Mouse (Mus musculus): Measurements from ENCODE around the gene Foxn1. TPM values are rescaled to one million over a fixed set of nuclear protein-coding genes. Genes with fewer than 3 reads are reported as not detected.
A peak's percentile ranks its signal among the peaks of the same experiment; 100 is the strongest.

Foxn1 gene
- total RNA-seq, 1 experiment = not detected

- Histone ChIP-seq H3K36me3 (ENCODE audit: control insufficient read depth, insufficient read depth, low read length, poor library complexity, severe bottlenecking) (peaks cover 13% of the 10 kb centered on the region; the same call in 1 of the 2 replicates), H3K4me1 (ENCODE audit: control insufficient read depth in 2 of 2, insufficient read depth in 2 of 2, low read length in 2 of 2, poor library complexity in 1 of 2) (peaks cover 0 to 2% of the 10 kb centered on the region in 2 experiments; a peak in 2 of 4 replicates), H3K27ac (ENCODE audit: insufficient read depth, low read depth, low read length, poor library complexity, severe bottlenecking) (no peak overlapping the region), H3K9ac (ENCODE audit: insufficient read depth, low read depth, low read length, poor library complexity, severe bottlenecking) (peak overlapping the region; percentile 75), H3K4me3 (ENCODE audit: insufficient read depth in 1 of 2, low read depth in 1 of 2, low read length in 2 of 2, poor library complexity in 1 of 2, severe bottlenecking in 1 of 2) (peak overlapping the region; percentile 72 to 97), H3K9me3 (ENCODE audit: control insufficient read depth, insufficient read depth, low read depth, low read length) (no peaks in the 10 kb centered on the region)
- no peak for TF ChIP-seq HCFC1 (IDR thresholded peaks at IDR 0.05; ENCODE audit: borderline replicate concordance, insufficient read depth, low read length)
- TF ChIP-seq MAFK (IDR thresholded peaks at IDR 0.05; ENCODE audit: insufficient read depth, low read depth, low read length) = no peak
- no peak for TF ChIP-seq CHD2 (IDR thresholded peaks at IDR 0.05; ENCODE audit: low read depth, low read length)
- TF ChIP-seq ZNF384 (IDR thresholded peaks at IDR 0.05; ENCODE audit: low read depth, low read length) = no peak
- TF ChIP-seq ZC3H11A (IDR thresholded peaks at IDR 0.05; ENCODE audit: borderline replicate concordance, low read depth, low read length) = no peak
- in situ Hi-C loops (cut with MboI; ENCODE audit: low sequenced_read_pairs in 2 of 2, unreplicated experiment in 2 of 2) = no loop called here
- no peak for DNase-seq (ENCODE audit: low read depth, low spot score)
These were observed 57.8 kb downstream of the Foxn1 start for GRCm38 (mm10) chr11:78328512-78329056.

DNA sequence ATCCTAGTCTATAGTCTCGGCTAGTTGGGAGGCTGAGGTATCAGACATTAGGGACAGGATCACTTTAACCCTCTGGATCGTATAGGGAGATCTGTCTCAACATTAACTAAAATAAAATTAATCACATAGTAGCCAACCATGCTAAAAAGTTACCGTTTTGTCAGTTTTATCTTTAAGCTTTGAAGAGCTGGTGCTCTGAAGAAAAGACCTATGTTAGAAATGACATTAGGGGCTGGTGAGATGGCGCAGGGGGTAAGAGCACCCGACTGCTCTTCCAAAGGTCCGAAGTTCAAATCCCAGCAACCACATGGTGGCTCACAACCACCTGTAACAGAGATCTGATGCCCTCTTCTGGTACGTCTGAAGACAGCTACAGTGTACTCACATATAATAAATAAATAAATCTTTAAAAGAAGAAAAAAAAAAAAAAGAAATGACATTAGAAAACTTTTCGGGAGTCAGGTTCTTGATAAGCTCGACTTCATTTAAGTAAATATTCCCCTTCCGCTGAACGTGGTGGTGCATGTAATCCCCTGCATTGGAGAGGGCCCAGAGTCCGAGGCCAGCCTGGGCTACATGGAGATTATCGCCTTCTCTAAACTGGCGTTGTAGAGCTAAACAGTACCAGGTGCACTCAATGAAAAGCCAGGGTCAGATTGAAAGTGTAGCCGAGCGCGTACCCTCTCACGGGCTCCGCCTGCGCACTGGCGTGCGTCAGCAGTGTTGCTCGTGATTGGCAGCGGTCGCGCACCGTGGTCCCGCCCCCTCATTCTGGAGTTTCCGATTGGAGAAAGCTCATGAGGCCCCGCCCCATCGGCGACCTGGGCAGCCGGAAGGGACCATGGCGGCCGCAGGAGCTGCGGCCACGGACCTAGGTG lies 58.5 kb downstream of the Foxn1 start, which contains the start of gene Pigs:
TSS of gene Pigs (plus strand) at position 782 of the 878 bp plus-strand sequence.
- in situ Hi-C loops (cut with MboI; ENCODE audit: low sequenced_read_pairs in 2 of 2, unreplicated experiment in 2 of 2) = no loop called here
- DNase-seq (ENCODE audit: low read depth, low spot score) = peak; percentile 95
- TF ChIP-seq CHD2 (IDR thresholded peaks at IDR 0.05; ENCODE audit: low read depth, low read length) = peak; percentile 57; the same call in 1 of the 2 replicates
- TF ChIP-seq ZC3H11A (IDR thresholded peaks at IDR 0.05; ENCODE audit: borderline replicate concordance, low read depth, low read length) = no peak
- TF ChIP-seq ZNF384 (IDR thresholded peaks at IDR 0.05; ENCODE audit: low read depth, low read length) = 0 out of 2 replicates have a peak, but pooled peaks have one; percentile 9
- TF ChIP-seq MAFK (IDR thresholded peaks at IDR 0.05; ENCODE audit: insufficient read depth, low read depth, low read length) = no peak
- TF ChIP-seq HCFC1 (IDR thresholded peaks at IDR 0.05; ENCODE audit: borderline replicate concordance, insufficient read depth, low read length) = no peak
- peak within 1 kb of the TSS; percentile 72 to 97 for H3K4me3 ChIP-seq (ENCODE audit: insufficient read depth in 1 of 2, low read depth in 1 of 2, low read length in 2 of 2, poor library complexity in 1 of 2, severe bottlenecking in 1 of 2)
- H3K36me3 ChIP-seq (ENCODE audit: control insufficient read depth, insufficient read depth, low read length, poor library complexity, severe bottlenecking) = peaks cover 9% of the 10 kb centered on the region; the same call in 1 of the 2 replicates
- H3K4me1 ChIP-seq (ENCODE audit: control insufficient read depth in 2 of 2, insufficient read depth in 2 of 2, low read length in 2 of 2, poor library complexity in 1 of 2) = peaks cover 0 to 2% of the 10 kb centered on the region in 2 experiments; a peak in 2 of 4 replicates
- no peaks in the 10 kb centered on the region for H3K9me3 ChIP-seq (ENCODE audit: control insufficient read depth, insufficient read depth, low read depth, low read length)
- H3K27ac ChIP-seq (ENCODE audit: insufficient read depth, low read depth, low read length, poor library complexity, severe bottlenecking) = no peak within 1 kb of the TSS
- H3K9ac ChIP-seq (ENCODE audit: insufficient read depth, low read depth, low read length, poor library complexity, severe bottlenecking) = peak within 1 kb of the TSS; percentile 75

DNA sequence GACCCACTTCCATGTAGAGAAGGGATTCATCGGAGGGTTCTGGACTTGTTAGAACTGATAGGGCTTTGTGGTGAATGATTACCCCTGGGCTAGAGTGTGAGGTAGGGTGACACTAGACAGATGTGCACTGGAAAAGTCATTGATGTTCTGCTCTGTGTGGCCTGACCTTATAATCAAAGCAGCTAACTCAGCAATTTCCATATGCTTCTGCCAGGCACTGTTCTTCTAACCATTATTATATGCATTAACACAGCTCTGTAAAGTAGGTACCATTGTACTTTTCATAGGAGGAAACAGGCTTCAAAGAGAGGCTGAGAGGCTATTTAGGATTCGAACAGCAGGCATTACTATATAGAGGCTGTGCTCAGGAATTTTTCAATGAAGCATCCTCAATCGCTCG lies 59.1 kb downstream of the Foxn1 start:
- no peak overlapping the region for H3K4me3 ChIP-seq (ENCODE audit: insufficient read depth in 1 of 2, low read depth in 1 of 2, low read length in 2 of 2, poor library complexity in 1 of 2, severe bottlenecking in 1 of 2)
- no peak for TF ChIP-seq ZNF384 (IDR thresholded peaks at IDR 0.05; ENCODE audit: low read depth, low read length)
- no peak for TF ChIP-seq HCFC1 (IDR thresholded peaks at IDR 0.05; ENCODE audit: borderline replicate concordance, insufficient read depth, low read length)
- peak; percentile 45; the same call in 1 of the 2 replicates for TF ChIP-seq MAFK (IDR thresholded peaks at IDR 0.05; ENCODE audit: insufficient read depth, low read depth, low read length)
- TF ChIP-seq CHD2 (IDR thresholded peaks at IDR 0.05; ENCODE audit: low read depth, low read length) = no peak
- H3K36me3 ChIP-seq (ENCODE audit: control insufficient read depth, insufficient read depth, low read length, poor library complexity, severe bottlenecking) = peaks cover 6% of the 10 kb centered on the region; the same call in 1 of the 2 replicates
- no peak overlapping the region for H3K9ac ChIP-seq (ENCODE audit: insufficient read depth, low read depth, low read length, poor library complexity, severe bottlenecking)
- DNase-seq (ENCODE audit: low read depth, low spot score) = no peak
- no peaks in the 10 kb centered on the region for H3K9me3 ChIP-seq (ENCODE audit: control insufficient read depth, insufficient read depth, low read depth, low read length)
- peaks cover 2 to 5% of the 10 kb centered on the region in 2 experiments; a peak in 3 of 4 replicates for H3K4me1 ChIP-seq (ENCODE audit: control insufficient read depth in 2 of 2, insufficient read depth in 2 of 2, low read length in 2 of 2, poor library complexity in 1 of 2)
- in situ Hi-C loops (cut with MboI; ENCODE audit: low sequenced_read_pairs in 2 of 2, unreplicated experiment in 2 of 2) = no loop called here
- H3K27ac ChIP-seq (ENCODE audit: insufficient read depth, low read depth, low read length, poor library complexity, severe bottlenecking) = no peak overlapping the region

DNA sequence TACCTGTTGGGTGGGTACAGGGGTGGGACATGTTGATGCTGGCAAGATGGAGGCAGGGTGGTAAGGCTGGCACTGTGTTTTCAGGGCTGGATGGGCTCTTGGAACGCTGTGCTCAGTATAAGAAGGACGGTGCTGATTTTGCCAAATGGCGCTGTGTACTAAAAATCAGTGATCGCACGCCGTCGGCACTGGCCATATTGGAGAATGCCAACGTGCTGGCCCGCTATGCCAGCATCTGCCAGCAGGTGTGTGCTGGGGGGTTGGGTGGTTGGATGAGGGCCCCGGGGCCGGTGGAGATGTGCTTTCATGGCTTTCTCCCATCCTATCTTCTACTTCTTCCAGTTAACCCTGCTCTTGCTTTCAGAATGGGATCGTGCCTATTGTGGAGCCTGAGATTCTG lies 61.4 kb downstream of the Foxn1 start:
- Histone ChIP-seq H3K4me3 (ENCODE audit: insufficient read depth in 1 of 2, low read depth in 1 of 2, low read length in 2 of 2, poor library complexity in 1 of 2, severe bottlenecking in 1 of 2) (no peak overlapping the region), H3K36me3 (ENCODE audit: control insufficient read depth, insufficient read depth, low read length, poor library complexity, severe bottlenecking) (peaks cover 18% of the 10 kb centered on the region), H3K27ac (ENCODE audit: insufficient read depth, low read depth, low read length, poor library complexity, severe bottlenecking) (no peak overlapping the region), H3K9me3 (ENCODE audit: control insufficient read depth, insufficient read depth, low read depth, low read length) (no peaks in the 10 kb centered on the region), H3K9ac (ENCODE audit: insufficient read depth, low read depth, low read length, poor library complexity, severe bottlenecking) (no peak overlapping the region), H3K4me1 (ENCODE audit: control insufficient read depth in 2 of 2, insufficient read depth in 2 of 2, low read length in 2 of 2, poor library complexity in 1 of 2) (peaks cover 2 to 5% of the 10 kb centered on the region in 2 experiments; a peak in 3 of 4 replicates)
- TF ChIP-seq ZNF384 (IDR thresholded peaks at IDR 0.05; ENCODE audit: low read depth, low read length) (no peak), ZC3H11A (IDR thresholded peaks at IDR 0.05; ENCODE audit: borderline replicate concordance, low read depth, low read length) (no peak)
- DNase-seq (ENCODE audit: low read depth, low spot score) = no peak
- in situ Hi-C loops (cut with MboI; ENCODE audit: low sequenced_read_pairs in 2 of 2, unreplicated experiment in 2 of 2) = no loop called here

Measured in ES-E14 (cell line).